Mouse (Mus musculus) E14TG2a.4 (cell line): Measurements from ENCODE around the gene Il1rl2.

Source experiments
- CTCF ChIP-seq: conservative IDR thresholded peaks from 2 replicates; pipeline ENCODE4 v1.5.1; 2014; ENCODE audit warnings: low read length
- NANOG ChIP-seq: IDR thresholded peaks from 2 replicates; pipeline ENCODE4 v1.6.1; 2014; ENCODE audit warnings: borderline replicate concordance, low read length, mixed read lengths

DNA sequence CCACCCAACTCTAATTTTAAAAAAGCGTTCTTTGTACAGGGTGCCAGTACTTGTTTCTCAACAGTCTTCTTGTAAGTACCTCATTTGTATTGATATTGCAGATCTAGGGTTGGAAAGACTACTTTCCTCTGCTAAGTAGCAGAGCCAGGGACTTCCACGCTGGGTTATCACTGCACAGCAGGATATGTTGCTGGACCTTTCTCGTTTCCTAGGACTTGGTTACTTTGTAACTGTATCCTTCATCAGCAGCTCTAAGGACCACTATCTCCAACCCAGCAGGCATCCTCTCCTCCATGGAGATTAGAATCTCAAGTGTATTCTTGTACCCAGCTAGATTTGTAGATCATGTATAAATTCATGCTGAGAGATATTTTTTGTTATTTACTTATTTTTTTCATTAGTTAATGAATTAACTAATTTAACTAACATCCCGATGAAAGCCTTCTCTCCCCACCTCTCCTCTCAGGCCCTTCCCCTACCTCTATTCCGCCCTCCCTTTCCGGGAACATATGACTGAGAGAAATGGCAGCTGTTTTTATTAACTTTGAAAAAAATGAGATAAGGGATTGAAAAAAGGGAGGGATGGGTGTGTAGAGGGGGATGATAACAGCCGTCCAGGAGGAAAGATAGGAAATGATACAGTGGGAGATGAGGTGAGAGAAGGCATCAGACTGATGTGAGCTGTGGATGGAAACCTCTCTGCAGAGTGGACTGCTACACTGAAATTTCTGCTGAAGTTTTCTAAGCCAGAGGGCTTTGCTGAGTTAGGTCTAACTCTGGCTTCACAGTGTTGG lies 90.7 kb downstream of the Il1rl2 start:
- TF ChIP-seq CTCF (no peak), NANOG (no peak)
